In the genomic region with DNA sequence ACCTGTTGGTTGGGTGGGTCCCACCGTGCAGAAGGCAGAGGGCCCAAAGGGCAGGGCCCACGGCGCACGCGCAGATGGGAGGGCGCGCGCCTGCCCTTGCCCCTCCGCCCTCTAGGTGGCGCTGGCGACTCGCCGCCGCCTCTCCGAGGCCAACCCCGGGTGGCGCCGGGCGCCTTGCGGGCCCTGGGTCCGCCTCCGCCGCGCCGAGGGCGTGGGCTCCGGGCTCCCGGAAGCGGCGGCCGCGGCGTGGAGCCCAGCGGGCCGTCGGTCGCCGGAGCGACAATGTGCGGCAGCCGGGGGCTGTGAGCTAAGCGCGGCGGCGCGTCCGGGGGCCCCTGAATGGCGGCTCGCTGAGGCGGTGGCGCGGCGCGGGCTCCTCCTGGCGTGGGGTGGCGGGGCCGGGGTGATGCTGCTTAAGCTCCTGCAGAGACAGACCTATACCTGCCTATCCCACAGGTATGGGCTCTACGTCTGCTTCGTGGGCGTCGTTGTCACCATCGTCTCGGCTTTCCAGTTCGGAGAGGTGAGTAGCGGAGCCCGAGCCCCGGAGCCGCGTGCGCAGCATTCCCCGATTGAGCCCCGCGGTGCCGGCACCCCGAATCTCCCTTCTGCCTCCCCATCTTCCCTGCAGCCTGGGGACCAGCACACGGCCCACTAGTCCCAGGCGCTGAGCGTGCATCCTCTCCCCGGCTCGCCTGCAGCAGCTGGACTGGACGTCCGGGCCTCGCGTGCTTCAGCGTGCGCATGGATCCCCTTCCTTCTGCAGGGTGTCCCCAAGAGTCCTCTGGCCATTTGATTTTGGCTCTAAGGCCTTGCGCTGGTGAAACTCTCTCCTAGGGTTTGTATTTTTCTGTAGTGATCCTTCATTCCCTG, we compare ENCODE assay signal across 8 mouse cellular contexts. TPM values are rescaled to one million over a fixed set of nuclear protein-coding genes. Genes with fewer than 3 reads are reported as not detected.
DNase-seq lines count a peak whose midpoint lies in the region; ATAC-seq and TF ChIP-seq lines count a peak whose summit lies in the region.

A gene (minus strand): TSS at position 68 of the 873 bp plus-strand sequence.
A gene (plus strand): TSS at position 120 of the 873 bp plus-strand sequence.

- DNase-seq in cerebellum, adult 11 months = peak; percentile 90
- peak; percentile 76 for DNase-seq in heart, postnatal 25 days (ENCODE audit: low spot score)
- DNase-seq in layer of hippocampus, adult 18-20 months (ENCODE audit: low spot score in 2 of 2) = peak; percentile 82 to 92
- DNase-seq in lung, adult 18-20 months = peak; percentile 81 to 88

- no peak within 1 kb of the TSS for H3K27ac ChIP-seq in ES-Bruce4 (ENCODE audit: insufficient read depth, low read length)
- H3K27ac ChIP-seq in forebrain, embryonic 15.5 days (replicated peaks) = peak within 1 kb of the TSS; percentile 82
- H3K27ac ChIP-seq in neural tube, embryonic 14.5 days (ENCODE audit: low read depth, low read length) = peak within 1 kb of the TSS; percentile 79
- peak within 1 kb of the TSS; percentile 66; the same call in 1 of the 2 replicates for H3K27ac ChIP-seq in testis, adult 2 months (ENCODE audit: control insufficient read depth, insufficient read depth, low read depth, low read length)

- intact Hi-C loops in heart, postnatal 25 days (cut with DNase I) = loop anchor here (5.0 kb wide), 3 partner anchors 123 to 348 kb away; a partner anchor contains a TSS

- H3K4me2 ChIP-seq in forebrain, embryonic 15.5 days (replicated peaks) = peak within 1 kb of the TSS; percentile 73
- peak within 1 kb of the TSS; percentile 79 for H3K4me2 ChIP-seq in neural tube, embryonic 14.5 days (ENCODE audit: low read depth, low read length)

- H3K9ac ChIP-seq in ES-Bruce4 (ENCODE audit: low read depth, poor library complexity, severe bottlenecking) = peak within 1 kb of the TSS; percentile 72
- peak within 1 kb of the TSS; percentile 73 for H3K9ac ChIP-seq in forebrain, embryonic 15.5 days (replicated peaks)
- H3K9ac ChIP-seq in neural tube, embryonic 14.5 days (replicated peaks; ENCODE audit: low read depth, low read length) = peak within 1 kb of the TSS; percentile 75

- no peak for TF ChIP-seq POLR2A in ES-Bruce4 (IDR thresholded peaks at IDR 0.05; ENCODE audit: insufficient read depth, low read length)
- TF ChIP-seq POLR2A in testis, adult 2 months (IDR thresholded peaks at IDR 0.05; ENCODE audit: control insufficient read depth, low read depth, low read length) = peak; percentile 28; the same call in 1 of the 2 replicates

- no peaks in the 10 kb centered on the region for H3K36me3 ChIP-seq in ES-Bruce4 (ENCODE audit: control insufficient read depth, insufficient read depth, low read length, poor library complexity, severe bottlenecking)
- H3K36me3 ChIP-seq in forebrain, embryonic 15.5 days = no peaks in the 10 kb centered on the region
- no peaks in the 10 kb centered on the region for H3K36me3 ChIP-seq in neural tube, embryonic 14.5 days (ENCODE audit: control insufficient read depth, insufficient read depth, low read length)
- H3K36me3 ChIP-seq in testis, adult 2 months (ENCODE audit: control insufficient read depth, insufficient read depth, low read length) = no peaks in the 10 kb centered on the region

- peaks cover 2% of the 10 kb centered on the region for H3K4me1 ChIP-seq in ES-Bruce4 (ENCODE audit: control insufficient read depth, insufficient read depth, low read length)
- H3K4me1 ChIP-seq in forebrain, embryonic 15.5 days = peaks cover 17% of the 10 kb centered on the region
- peaks cover 17% of the 10 kb centered on the region; the same call in 1 of the 2 replicates for H3K4me1 ChIP-seq in neural tube, embryonic 14.5 days (ENCODE audit: control insufficient read depth, insufficient read depth, low read length)
- peaks cover 19% of the 10 kb centered on the region for H3K4me1 ChIP-seq in testis, adult 2 months (ENCODE audit: control insufficient read depth, insufficient read depth, low read length)

- under 1% methylated on average over 86 of the region's 87 CpGs for WGBS in forebrain, embryonic 15.5 days
- under 1% methylated on average over 86 of the region's 87 CpGs for WGBS in neural tube, embryonic 14.5 days

- no peak for TF ChIP-seq EP300 in ES-Bruce4 (IDR thresholded peaks at IDR 0.05; ENCODE audit: insufficient read depth, low read depth, low read length)

- TF ChIP-seq CTCF in ES-Bruce4 (IDR thresholded peaks at IDR 0.05; ENCODE audit: low read depth, low read length) = peak; percentile 71
- TF ChIP-seq CTCF in testis, adult 2 months (IDR thresholded peaks at IDR 0.05; ENCODE audit: control insufficient read depth, insufficient read depth, insufficient replicate concordance, low read depth, low read length) = peak; percentile 96

- H3K9me3 ChIP-seq in ES-Bruce4 (replicated peaks; ENCODE audit: control insufficient read depth, insufficient read depth, low read length, poor library complexity, severe bottlenecking) = no peaks in the 10 kb centered on the region
- no peaks in the 10 kb centered on the region for H3K9me3 ChIP-seq in forebrain, embryonic 15.5 days
- H3K9me3 ChIP-seq in neural tube, embryonic 14.5 days (ENCODE audit: control insufficient read depth, low read length) = no peaks in the 10 kb centered on the region

- H3K4me3 ChIP-seq in ES-Bruce4 (ENCODE audit: low read depth, low read length) = peak within 1 kb of the TSS; percentile 77
- H3K4me3 ChIP-seq in forebrain, embryonic 15.5 days = peak within 1 kb of the TSS; percentile 68
- H3K4me3 ChIP-seq in neural tube, embryonic 14.5 days (ENCODE audit: low read depth, low read length) = peak within 1 kb of the TSS; percentile 69
- H3K4me3 ChIP-seq in testis, adult 2 months (ENCODE audit: control insufficient read depth, low read depth, low read length) = peak within 1 kb of the TSS; percentile 98

- no peaks in the 10 kb centered on the region for H3K27me3 ChIP-seq in ES-Bruce4 (ENCODE audit: control insufficient read depth, insufficient read depth, low read length, poor library complexity, severe bottlenecking)
- no peaks in the 10 kb centered on the region for H3K27me3 ChIP-seq in forebrain, embryonic 15.5 days
- H3K27me3 ChIP-seq in neural tube, embryonic 14.5 days (ENCODE audit: control insufficient read depth, insufficient read depth, low read length) = no peaks in the 10 kb centered on the region
- H3K27me3 ChIP-seq in testis, adult 2 months (ENCODE audit: control insufficient read depth, insufficient read depth, low read length) = no peaks in the 10 kb centered on the region

- ATAC-seq in forebrain, embryonic 15.5 days (replicated peaks) = peak; percentile 91
- peak; percentile 91 for ATAC-seq in neural tube, embryonic 14.5 days (ENCODE audit: low read depth)

RNA-seq across cellular contexts. Expression of the first gene that starts in this region (rescaled TPM):
- polyA plus RNA-seq in ES-Bruce4 (2011; ENCODE audit: insufficient read depth, insufficient read length, low read depth, missing spikeins) = 0.57 and 0.72 TPM in 2 replicates
- 0.47 and 0.70 TPM in 2 replicates for polyA plus RNA-seq in forebrain, embryonic 15.5 days (2015; fragmentation: Nextera tagmentation; extraction: Ambion mirVana)
- 1 to 10 TPM; 3.8 to 4.1 TPM for total RNA-seq in heart, postnatal 25 days (2021)
- 1 to 10 TPM in 1 of 2 experiments, under 1 TPM in 1; 0.87 to 1.9 TPM for total RNA-seq in layer of hippocampus, adult 18-20 months (2021)
- 0.35 and 0.73 TPM in 2 replicates for polyA plus RNA-seq in neural tube, embryonic 14.5 days (2014; fragmentation: Nextera tagmentation; extraction: Ambion mirVana)
- 30.7 and 34.2 TPM in 2 replicates for polyA plus RNA-seq in testis, adult 2 months (2012; rRNA removed)

RNA-seq across cellular contexts. Expression of the second gene that starts in this region (rescaled TPM):
- polyA plus RNA-seq in ES-Bruce4 (2011; ENCODE audit: insufficient read depth, insufficient read length, low read depth, missing spikeins) = 21.2 and 25.7 TPM in 2 replicates
- polyA plus RNA-seq in forebrain, embryonic 15.5 days (2015; fragmentation: Nextera tagmentation; extraction: Ambion mirVana) = 15.0 and 15.8 TPM in 2 replicates
- total RNA-seq in heart, postnatal 25 days (2021) = 10 to 100 TPM; 25.5 to 29.9 TPM
- total RNA-seq in layer of hippocampus, adult 18-20 months (2021) = 10 to 100 TPM; 65.9 to 69.2 TPM
- polyA plus RNA-seq in neural tube, embryonic 14.5 days (2014; fragmentation: Nextera tagmentation; extraction: Ambion mirVana) = 26.7 and 27.1 TPM in 2 replicates
- 8.1 and 10.0 TPM in 2 replicates for polyA plus RNA-seq in testis, adult 2 months (2012; rRNA removed)

Comparison
In these comparisons a context has a peak if more than half of its experiments do, and no peak if none do; other contexts are left out.
1. RNA of the first gene that starts in this region (polyA plus RNA-seq): 30.7 to 34.2 TPM in testis, adult 2 months; 0.57 to 0.72 TPM in ES-Bruce4, 0.47 to 0.70 TPM in forebrain, embryonic 15.5 days and 0.35 to 0.73 TPM in neural tube, embryonic 14.5 days; every median in the first group is over 10 times any median in the second.
2. Peak in every context shown above with its lines, with median percentiles within 50 percentile points of each other: H3K4me3 ChIP-seq, H3K9ac ChIP-seq and DNase-seq.